In genomic region chr6:56714186-56714573, GRCm38 (mm10) we compare ENCODE assay signal across 8 mouse cellular contexts. TPM values are rescaled to one million over a fixed set of nuclear protein-coding genes. Genes with fewer than 3 reads are reported as not detected.
DNase-seq lines count a peak whose midpoint lies in the region; ATAC-seq and TF ChIP-seq lines count a peak whose summit lies in the region.

No protein-coding gene starts in this region.

- H3K4me2 ChIP-seq in liver, embryonic 11.5 days: peak overlapping the region; percentile 68
- H3K4me2 ChIP-seq in stomach, embryonic 16.5 days (ENCODE audit: low read depth, low read length): peak overlapping the region; percentile 52

- TF ChIP-seq CTCF in gastrocnemius, adult 2 months (IDR thresholded peaks at IDR 0.05): no peak
- TF ChIP-seq CTCF in spleen, adult 2 months (IDR thresholded peaks at IDR 0.05; ENCODE audit: extremely low read depth, insufficient read depth, insufficient read length, insufficient replicate concordance): no peak

- no peaks in the 10 kb centered on the region for H3K9me3 ChIP-seq in liver, embryonic 11.5 days (ENCODE audit: control insufficient read depth, low read length)
- no peaks in the 10 kb centered on the region for H3K9me3 ChIP-seq in stomach, embryonic 16.5 days (replicated peaks; ENCODE audit: control insufficient read depth, low read length)

- H3K9ac ChIP-seq in liver, embryonic 11.5 days (ENCODE audit: low read depth, low read length): no peak overlapping the region
- H3K9ac ChIP-seq in stomach, embryonic 16.5 days (ENCODE audit: low read length): no peak overlapping the region

- H3K36me3 ChIP-seq in spleen, adult 2 months (ENCODE audit: control insufficient read depth, insufficient read depth, low read length): no peaks in the 10 kb centered on the region
- H3K36me3 ChIP-seq in liver, embryonic 11.5 days (ENCODE audit: control insufficient read depth, insufficient read depth, low read length): no peaks in the 10 kb centered on the region
- H3K36me3 ChIP-seq in stomach, embryonic 16.5 days (ENCODE audit: control insufficient read depth, insufficient read depth, low read length): no peaks in the 10 kb centered on the region

- WGBS in spleen, adult 2 months: 24% methylated on average over 7 of the region's 7 CpGs
- WGBS in liver, embryonic 11.5 days: 37% methylated on average over 7 of the region's 7 CpGs
- WGBS in stomach, embryonic 16.5 days: 40% methylated on average over 7 of the region's 7 CpGs

- peak overlapping the region; percentile 91 for H3K4me3 ChIP-seq in gastrocnemius, adult 2 months
- peak overlapping the region; percentile 38 for H3K4me3 ChIP-seq in spleen, adult 2 months (ENCODE audit: extremely low read depth, insufficient read depth, insufficient read length)
- peak overlapping the region; percentile 87 for H3K4me3 ChIP-seq in liver, embryonic 11.5 days (ENCODE audit: low read depth, low read length)
- H3K4me3 ChIP-seq in stomach, embryonic 16.5 days (replicated peaks; ENCODE audit: low read length): peak overlapping the region; percentile 69

- ATAC-seq in liver, embryonic 11.5 days (replicated peaks; ENCODE audit: low FRiP score): no peak
- no peak for ATAC-seq in stomach, embryonic 16.5 days (ENCODE audit: insufficient read depth, low FRiP score)

- intact Hi-C loops in gastrocnemius, adult 2 months (cut with DNase I): loop anchor here (2.0 to 5.0 kb wide), 2 partner anchors 83 to 208 kb away; partner anchors contain the start of genes Kbtbd2, Nt5c3 and Vmn1r4

- TF ChIP-seq POLR2A in spleen, adult 2 months (IDR thresholded peaks at IDR 0.05; ENCODE audit: low read depth, low read length): no peak

- peaks cover 5% of the 10 kb centered on the region for H3K4me1 ChIP-seq in spleen, adult 2 months (ENCODE audit: control insufficient read depth, insufficient read depth, insufficient read length)
- H3K4me1 ChIP-seq in liver, embryonic 11.5 days (replicated peaks; ENCODE audit: control insufficient read depth, insufficient read depth, low read length): peaks cover 14% of the 10 kb centered on the region
- peaks cover 5% of the 10 kb centered on the region for H3K4me1 ChIP-seq in stomach, embryonic 16.5 days (ENCODE audit: control insufficient read depth, insufficient read depth, low read length)

- H3K27ac ChIP-seq in gastrocnemius, adult 2 months: peak overlapping the region; percentile 97
- H3K27ac ChIP-seq in spleen, adult 2 months (ENCODE audit: insufficient read depth, low read length): no peak overlapping the region
- H3K27ac ChIP-seq in liver, embryonic 11.5 days (ENCODE audit: low read depth, low read length): no peak overlapping the region
- H3K27ac ChIP-seq in stomach, embryonic 16.5 days (ENCODE audit: low read length): peak overlapping the region; percentile 90; the same call in 1 of the 2 replicates

- DNase-seq in gastrocnemius, adult 2 months: no peak
- no peak for DNase-seq in gastrocnemius, postnatal 4 days (ENCODE audit: low spot score in 2 of 2)
- DNase-seq in spleen, adult 2 months (ENCODE audit: low read depth in 1 of 2, low spot score in 2 of 2): no peak
- no peak for DNase-seq in spleen, adult 18-20 months
- DNase-seq in liver, embryonic 11.5 days (ENCODE audit: low spot score): no peak
- no peak for DNase-seq in cerebellum, postnatal 14 days
- no peak for DNase-seq in adipocyte (ENCODE audit: low spot score)

- no peaks in the 10 kb centered on the region for H3K27me3 ChIP-seq in spleen, adult 2 months (ENCODE audit: control insufficient read depth, insufficient read depth, low read length)
- no peaks in the 10 kb centered on the region for H3K27me3 ChIP-seq in liver, embryonic 11.5 days (replicated peaks; ENCODE audit: control insufficient read depth, insufficient read depth, low read length)
- no peaks in the 10 kb centered on the region for H3K27me3 ChIP-seq in stomach, embryonic 16.5 days (ENCODE audit: control insufficient read depth, insufficient read depth, low read length)

RNA-seq across cellular contexts. Expression of gene Avl9, which starts 0.5 kb away (rescaled TPM):
- total RNA-seq in gastrocnemius, adult 2 months (2021): 1 to 10 TPM; 3.8 to 4.5 TPM
- 10 to 100 TPM in 1 of 2 experiments, 1 to 10 TPM in 1; 8.9 to 10.3 TPM for total RNA-seq in gastrocnemius, postnatal 4 days (2021)
- polyA plus RNA-seq in spleen, adult 2 months (2012; rRNA removed): 5.5 and 5.8 TPM in 2 replicates
- 8.9 and 10.8 TPM in 2 replicates for polyA plus RNA-seq in liver, embryonic 11.5 days (2014; fragmentation: Nextera tagmentation; extraction: Ambion mirVana)
- polyA plus RNA-seq in stomach, embryonic 16.5 days (2015; fragmentation: Nextera tagmentation; extraction: Ambion mirVana): 12.6 and 13.5 TPM in 2 replicates

RNA-seq across cellular contexts. Expression of gene Lsm5, which starts 9.7 kb away (rescaled TPM):
- total RNA-seq in gastrocnemius, adult 2 months (2021): 10 to 100 TPM; 15.5 to 17.5 TPM
- 10 to 100 TPM; 36.0 to 42.8 TPM for total RNA-seq in gastrocnemius, postnatal 4 days (2021)
- polyA plus RNA-seq in spleen, adult 2 months (2012; rRNA removed): 1.3 and 2.2 TPM in 2 replicates
- polyA plus RNA-seq in liver, embryonic 11.5 days (2014; fragmentation: Nextera tagmentation; extraction: Ambion mirVana): 187 and 188 TPM in 2 replicates
- 88.4 and 119 TPM in 2 replicates for polyA plus RNA-seq in stomach, embryonic 16.5 days (2015; fragmentation: Nextera tagmentation; extraction: Ambion mirVana)

Comparison
In these comparisons a context has a peak if more than half of its experiments do, and no peak if none do; other contexts are left out.
1. H3K27ac ChIP-seq: peak in gastrocnemius, adult 2 months (single experiment) and stomach, embryonic 16.5 days (single experiment); none in spleen, adult 2 months (single experiment) and liver, embryonic 11.5 days (single experiment).
2. H3K4me3 ChIP-seq: peak in every context shown above with its lines; median percentile 91 in gastrocnemius, adult 2 months; 87 in liver, embryonic 11.5 days; 69 in stomach, embryonic 16.5 days; 38 in spleen, adult 2 months.
3. RNA of gene Lsm5, which starts 9.7 kb away (polyA plus RNA-seq): 187 to 188 TPM in liver, embryonic 11.5 days and 88.4 to 119 TPM in stomach, embryonic 16.5 days; 1.3 to 2.2 TPM in spleen, adult 2 months; every median in the first group is over 10 times any median in the second.